ENCODE assay signal across 8 mouse cellular contexts in genomic region chr10:59894251-59895160, GRCm38 (mm10). TPM values are rescaled to one million over a fixed set of nuclear protein-coding genes. Genes with fewer than 3 reads are reported as not detected.
DNase-seq lines count a peak whose midpoint lies in the region; ATAC-seq and TF ChIP-seq lines count a peak whose summit lies in the region.

No protein-coding gene starts in this region.

- no peak overlapping the region for H3K9ac ChIP-seq in liver, embryonic 13.5 days
- H3K9ac ChIP-seq in neural tube, embryonic 13.5 days, result no peak overlapping the region

- H3K27ac ChIP-seq in gastrocnemius, adult 2 months, result peak overlapping the region; percentile 50
- H3K27ac ChIP-seq in liver, embryonic 13.5 days, result 0 out of 2 replicates have a peak overlapping the region, but pooled peaks have one; percentile 11
- H3K27ac ChIP-seq in neural tube, embryonic 13.5 days (replicated peaks), result 0 out of 2 replicates have a peak overlapping the region, but pooled peaks have one; percentile 7
- no peak overlapping the region for H3K27ac ChIP-seq in testis, adult 2 months (ENCODE audit: control insufficient read depth, insufficient read depth, low read depth, low read length)

- TF ChIP-seq POLR2A in testis, adult 2 months (IDR thresholded peaks at IDR 0.05; ENCODE audit: control insufficient read depth, low read depth, low read length), result no peak

- peaks cover 90% of the 10 kb centered on the region for H3K36me3 ChIP-seq in liver, embryonic 13.5 days
- peaks cover 54% of the 10 kb centered on the region for H3K36me3 ChIP-seq in neural tube, embryonic 13.5 days
- H3K36me3 ChIP-seq in testis, adult 2 months (ENCODE audit: control insufficient read depth, insufficient read depth, low read length), result no peaks in the 10 kb centered on the region; the same call in 1 of the 2 replicates

- H3K4me3 ChIP-seq in gastrocnemius, adult 2 months, result no peak overlapping the region
- H3K4me3 ChIP-seq in liver, embryonic 13.5 days (replicated peaks), result no peak overlapping the region
- no peak overlapping the region for H3K4me3 ChIP-seq in neural tube, embryonic 13.5 days
- no peak overlapping the region for H3K4me3 ChIP-seq in testis, adult 2 months (ENCODE audit: control insufficient read depth, low read depth, low read length)

- no peak for ATAC-seq in liver, embryonic 13.5 days (ENCODE audit: low read depth)
- ATAC-seq in neural tube, embryonic 13.5 days (ENCODE audit: low read depth), result no peak

- H3K9me3 ChIP-seq in liver, embryonic 13.5 days (replicated peaks), result no peaks in the 10 kb centered on the region
- H3K9me3 ChIP-seq in neural tube, embryonic 13.5 days, result no peaks in the 10 kb centered on the region

- intact Hi-C loops in gastrocnemius, adult 2 months (cut with DNase I), result loop anchor here (1.0 to 10.0 kb wide), 2 partner anchors 56 to 360 kb away; no protein-coding TSS in a partner anchor

- H3K4me2 ChIP-seq in liver, embryonic 13.5 days, result no peak overlapping the region
- H3K4me2 ChIP-seq in neural tube, embryonic 13.5 days, result no peak overlapping the region

- peak; percentile 96 for TF ChIP-seq CTCF in gastrocnemius, adult 2 months (IDR thresholded peaks at IDR 0.05)
- TF ChIP-seq CTCF in testis, adult 2 months (IDR thresholded peaks at IDR 0.05; ENCODE audit: control insufficient read depth, insufficient read depth, insufficient replicate concordance, low read depth, low read length), result peak; percentile 87

- DNase-seq in ovary, adult 18-20 months (ENCODE audit: low spot score), result peak; percentile 53
- no peak for DNase-seq in ovary, postnatal 10 days (ENCODE audit: low spot score)
- peak; percentile 62 to 76 for DNase-seq in cerebellum, postnatal 4 days (ENCODE audit: low spot score in 2 of 2)
- peak; percentile 93 for DNase-seq in gastrocnemius, adult 2 months
- peak; percentile 64 to 84 for DNase-seq in kidney, adult 8-10 months
- DNase-seq in liver, embryonic 13.5 days, result peak; percentile 73

- peaks cover 50% of the 10 kb centered on the region for H3K4me1 ChIP-seq in liver, embryonic 13.5 days (replicated peaks)
- peaks cover 56% of the 10 kb centered on the region for H3K4me1 ChIP-seq in neural tube, embryonic 13.5 days (replicated peaks)
- peaks cover 7% of the 10 kb centered on the region for H3K4me1 ChIP-seq in testis, adult 2 months (ENCODE audit: control insufficient read depth, insufficient read depth, low read length)

- 79% methylated on average over 25 of the region's 25 CpGs for WGBS in liver, embryonic 13.5 days (ENCODE audit: insufficient replicate concordance)
- 80% methylated on average over 25 of the region's 25 CpGs for WGBS in neural tube, embryonic 13.5 days

- H3K27me3 ChIP-seq in liver, embryonic 13.5 days, result no peaks in the 10 kb centered on the region
- no peaks in the 10 kb centered on the region for H3K27me3 ChIP-seq in neural tube, embryonic 13.5 days
- no peaks in the 10 kb centered on the region for H3K27me3 ChIP-seq in testis, adult 2 months (ENCODE audit: control insufficient read depth, insufficient read depth, low read length)

RNA-seq across cellular contexts. Expression of gene Dnajb12, which starts 15.2 kb away (rescaled TPM):
- total RNA-seq in gastrocnemius, adult 2 months (2021), result 10 to 100 TPM; 60.4 to 77.5 TPM
- polyA plus RNA-seq in liver, embryonic 13.5 days (2015; fragmentation: Nextera tagmentation; extraction: Ambion mirVana), result 13.4 and 15.5 TPM in 2 replicates
- polyA plus RNA-seq in neural tube, embryonic 13.5 days (2015; fragmentation: Nextera tagmentation; extraction: Ambion mirVana), result 20.4 and 21.2 TPM in 2 replicates
- polyA plus RNA-seq in testis, adult 2 months (2012; rRNA removed), result 47.0 and 47.7 TPM in 2 replicates

RNA-seq across cellular contexts. Expression of gene Ddit4, which starts 57.1 kb away (rescaled TPM):
- 100 to 1,000 TPM in 1 of 2 experiments, 10 to 100 TPM in 1; 15.4 to 183 TPM for total RNA-seq in gastrocnemius, adult 2 months (2021)
- polyA plus RNA-seq in liver, embryonic 13.5 days (2015; fragmentation: Nextera tagmentation; extraction: Ambion mirVana), result 2.7 and 2.8 TPM in 2 replicates
- 72.8 and 78.2 TPM in 2 replicates for polyA plus RNA-seq in neural tube, embryonic 13.5 days (2015; fragmentation: Nextera tagmentation; extraction: Ambion mirVana)
- polyA plus RNA-seq in testis, adult 2 months (2012; rRNA removed), result 19.9 and 23.0 TPM in 2 replicates
